11 mouse cellular contexts compared by ENCODE assay signal in genomic region chr19:20787289-20787688, GRCm38 (mm10).
"Had no signal": no experiment of that assay in that cellular context is flagged by ENCODE, and none has a peak within 500 bp of the region (broad histone marks: within the 10 kb centered on the region; RNA-seq: fewer than 3 reads in every experiment).

No protein-coding gene starts in this region.

- DNase-seq: retina, postnatal 1 day; right cerebral cortex, postnatal 14 days; right cerebral cortex, postnatal 25 days; right cerebral cortex, postnatal 4 days; spleen, adult 18-20 months; thymus, adult 18-20 months; thymus, adult 2 months; thymus, postnatal 14 days; thymus, postnatal 25 days; thymus, postnatal 36 days; thymus, postnatal 4 days had no signal
